Mouse (Mus musculus): ENCODE measurements around the gene Gm12253.

The Gm12253 gene

GRCm38 (mm10) chr11:58432259-58432658, at the start of gene Gm12253:
Gm12253 (plus strand) TSS chr11:58432559.
- no peak for DNase-seq (ENCODE audit: low spot score)

- no peak for DNase-seq (ENCODE audit: low spot score)
Observed at GRCm38 (mm10) chr11:58399985-58400645, 32.2 kb upstream of the Gm12253 start.

- DNase-seq (ENCODE audit: low spot score) = no peak
Observed at GRCm38 (mm10) chr11:58400655-58401054, 31.7 kb upstream of the Gm12253 start.

GRCm38 (mm10) chr11:58408066-58408465, 24.3 kb upstream of the Gm12253 start:
- no peak for DNase-seq (ENCODE audit: low spot score)

- no peak for DNase-seq (ENCODE audit: low spot score)
Observed at GRCm38 (mm10) chr11:58418336-58418735, 14.0 kb upstream of the Gm12253 start.

- DNase-seq (ENCODE audit: low spot score) = no peak
Observed at GRCm38 (mm10) chr11:58420815-58421214, 11.5 kb upstream of the Gm12253 start, which contains the start of gene 1810065E05Rik. 1810065E05Rik (plus strand) TSS chr11:58421111.

GRCm38 (mm10) chr11:58437866-58438265, 5.5 kb downstream of the Gm12253 start:
- DNase-seq (ENCODE audit: low spot score) = no peak

- no peak for DNase-seq (ENCODE audit: low spot score)
Observed at GRCm38 (mm10) chr11:58452759-58453158, 20.4 kb downstream of the Gm12253 start, which contains the start of gene Lypd9. Lypd9 (minus strand) TSS chr11:58452923.

- DNase-seq (ENCODE audit: low spot score) = no peak
Observed at GRCm38 (mm10) chr11:58453592-58453991, 21.2 kb downstream of the Gm12253 start.

- no peak for DNase-seq (ENCODE audit: low spot score)
Observed at GRCm38 (mm10) chr11:58462170-58462569, 29.8 kb downstream of the Gm12253 start, which contains the start of gene Olfr30. Olfr30 (minus strand) TSS chr11:58462270.
